Mouse (Mus musculus) left cerebral cortex, adult 18-20 months (tissue): ENCODE results near the gene Tsku. TPM values are rescaled to one million over a fixed set of nuclear protein-coding genes. Genes with fewer than 3 reads are reported as not detected.

Source experiments
- DNase-seq, 2 experiments: peaks; one replicate each; pipeline ENCODE4 v3.0.0; 2021 to 2022; ENCODE audit warnings: low spot score in 2 of 2, mixed read lengths in 1 of 2
- total RNA-seq, 2 experiments: library from RNA; stranded (reverse); gene quantifications; 2 replicates each; pipeline ENCODE4 v1.2.3; 2021

The Tsku gene
- total RNA-seq, 2 experiments from 2014 or later: 2.1 to 3.1 TPM

GRCm38 (mm10) chr7:98329651-98330374 is 31.3 kb downstream of the Tsku start:
- no peak for DNase-seq

- no peak for DNase-seq
These were observed 32.8 kb downstream of the Tsku start for GRCm38 (mm10) chr7:98328311-98328710.

- no peak for DNase-seq
These were observed 35.1 kb downstream of the Tsku start for GRCm38 (mm10) chr7:98326051-98326450.

- no peak for DNase-seq
These were observed 36.9 kb downstream of the Tsku start for GRCm38 (mm10) chr7:98324228-98324627.

GRCm38 (mm10) chr7:98323288-98324019 is 37.7 kb downstream of the Tsku start:
- DNase-seq: no peak

GRCm38 (mm10) chr7:98322415-98322814 is 38.7 kb downstream of the Tsku start:
- DNase-seq: no peak

GRCm38 (mm10) chr7:98321083-98321482 is 40.0 kb downstream of the Tsku start, which contains the start of gene Acer3:
TSS of gene Acer3 (minus strand) at chr7:98321208.
- no peak for DNase-seq

- DNase-seq: no peak
These were observed 41.0 kb downstream of the Tsku start for GRCm38 (mm10) chr7:98320006-98320556.

- DNase-seq: no peak
These were observed 44.6 kb downstream of the Tsku start for GRCm38 (mm10) chr7:98316568-98316967.

GRCm38 (mm10) chr7:98315087-98315486 is 46.0 kb downstream of the Tsku start:
- no peak for DNase-seq

- no peak for DNase-seq
These were observed 48.8 kb downstream of the Tsku start for GRCm38 (mm10) chr7:98312185-98312920.

- DNase-seq: no peak
These were observed 50.9 kb downstream of the Tsku start for GRCm38 (mm10) chr7:98310266-98310665.

GRCm38 (mm10) chr7:98309219-98310030 is 51.7 kb downstream of the Tsku start:
- DNase-seq: peak; percentile 93 to 94

- peak; percentile 4 to 7 for DNase-seq
These were observed 52.4 kb downstream of the Tsku start for GRCm38 (mm10) chr7:98308607-98309218.

GRCm38 (mm10) chr7:98307921-98308606 is 53.1 kb downstream of the Tsku start:
- DNase-seq: no peak

- no peak for DNase-seq
These were observed 53.7 kb downstream of the Tsku start for GRCm38 (mm10) chr7:98307411-98307810.
